Comparison of ENCODE assay signal across 11 mouse cellular contexts in the genomic region with DNA sequence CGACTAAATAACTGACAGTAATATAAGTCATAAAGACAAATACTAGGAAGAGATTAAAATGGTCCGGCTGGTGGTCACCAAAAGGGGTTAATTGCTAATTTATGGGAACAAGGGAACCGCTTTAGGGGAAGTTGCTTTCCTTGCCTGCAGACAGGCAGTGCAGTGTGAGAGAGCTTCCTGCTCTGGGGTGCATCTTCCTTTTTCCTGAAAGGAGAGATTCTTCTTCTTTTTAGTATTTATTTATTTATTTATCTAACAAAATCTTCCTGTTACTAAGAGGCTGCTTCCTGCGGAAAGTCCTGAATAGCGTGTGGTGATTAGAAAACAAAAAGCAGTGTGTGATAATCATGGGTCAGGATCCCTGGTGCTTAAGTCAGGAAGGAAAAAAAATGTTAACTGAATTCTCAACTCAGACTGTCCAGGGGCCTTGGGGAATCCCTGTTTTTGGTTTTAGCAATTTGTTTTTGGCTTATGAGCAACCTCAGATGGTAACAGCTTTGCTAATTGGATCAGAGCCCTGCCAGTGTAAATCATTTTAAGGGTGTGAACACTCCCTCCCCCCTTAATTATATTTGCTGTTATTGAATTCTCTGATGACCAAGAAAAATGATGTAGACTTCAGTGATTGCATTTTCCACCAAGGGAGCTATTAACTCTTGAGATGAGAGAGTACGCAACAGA.
DNase-seq lines count a peak whose midpoint lies in the region; ATAC-seq and TF ChIP-seq lines count a peak whose summit lies in the region.
"Had no signal": no experiment of that assay in that cellular context is flagged by ENCODE, and none has a peak within 500 bp of the region (broad histone marks: within the 10 kb centered on the region; RNA-seq: fewer than 3 reads in every experiment).

No protein-coding gene starts in this region.

- intact Hi-C loops in heart, postnatal 36 days (cut with DNase I): loop anchor here (5.0 kb wide), 2 partner anchors 40 to 70 kb away; a partner anchor contains a TSS

- 0 out of 2 replicates have a peak, but pooled peaks cover 4% of the 10 kb centered on the region for H3K4me1 ChIP-seq in kidney, postnatal 0 days (replicated peaks; ENCODE audit: insufficient read depth, low read length)

- H3K36me3 ChIP-seq in kidney, postnatal 0 days (ENCODE audit: insufficient read depth, low read length): no peaks in the 10 kb centered on the region

- no peaks in the 10 kb centered on the region for H3K27me3 ChIP-seq in kidney, postnatal 0 days (ENCODE audit: insufficient read depth, low read length)

- no peak overlapping the region for H3K4me2 ChIP-seq in kidney, postnatal 0 days (ENCODE audit: low read length)

- DNase-seq in heart, adult 11 months: peak; percentile 95
- DNase-seq in heart, postnatal 36 days: no peak
- peak; percentile 26 for DNase-seq in lung, postnatal 36 days
- DNase-seq in lung, postnatal 25 days (ENCODE audit: low spot score): no peak
- peak; percentile 77 for DNase-seq in kidney, postnatal 0 days (ENCODE audit: low spot score)
- no peak for DNase-seq in urinary bladder, postnatal 25 days (ENCODE audit: low spot score)
- DNase-seq in testis, postnatal 14 days (ENCODE audit: low spot score): no peak
- DNase-seq: adrenal gland, postnatal 10 days; gastrocnemius, postnatal 10 days; lung, adult 2 months had no signal

- H3K9ac ChIP-seq in kidney, postnatal 0 days (ENCODE audit: low read depth, low read length): no peak overlapping the region

- H3K4me3 ChIP-seq in kidney, postnatal 0 days (replicated peaks; ENCODE audit: low read depth, low read length): no peak overlapping the region

- ATAC-seq in kidney, postnatal 0 days (replicated peaks; ENCODE audit: low FRiP score, low read depth): no peak
- ATAC-seq in CD4-positive, CD25-positive, alpha-beta regulatory T cell, adult 4 months: no peak

- no peak overlapping the region for H3K27ac ChIP-seq in kidney, postnatal 0 days

- TF ChIP-seq CTCF in kidney, postnatal 0 days (IDR thresholded peaks at IDR 0.05; ENCODE audit: low read depth): no peak

- H3K9me3 ChIP-seq in kidney, postnatal 0 days (replicated peaks; ENCODE audit: low read length): peaks cover 3% of the 10 kb centered on the region; the same call in 1 of the 2 replicates

- WGBS in kidney, postnatal 0 days: 34% methylated on average over 6 of the region's 6 CpGs

Comparison
In these comparisons a context has a peak if more than half of its experiments do, and no peak if none do; other contexts are left out.
1. DNase-seq: peak in heart, adult 11 months (single experiment), lung, postnatal 36 days (single experiment) and kidney, postnatal 0 days (single experiment); none in heart, postnatal 36 days (0 of 2), lung, postnatal 25 days (single experiment), urinary bladder, postnatal 25 days (single experiment) and testis, postnatal 14 days (single experiment).